Mouse (Mus musculus) urinary bladder, postnatal 36 days (tissue): ENCODE measurements around the gene Nupr1l.
A peak's percentile ranks its signal among the peaks of the same experiment; 100 is the strongest.
"Not testable (repeated sequence)": the region's sequence is repeated elsewhere in the genome, so short reads cannot be mapped to it uniquely, and the experiment has no call there.

ENCODE experiments used
- DNase-seq, 2 experiments: peaks; one replicate each; pipeline ENCODE4 v3.0.0; 2022; ENCODE audit warnings: low spot score in 2 of 2, mixed read lengths in 1 of 2

Nupr1l gene

GRCm38 (mm10) chr5:129915491-129915890, 7.2 kb downstream of the Nupr1l start:
- DNase-seq: not testable (repeated sequence)

- DNase-seq: no peak
Observed at GRCm38 (mm10) chr5:129918065-129918651, 9.8 kb downstream of the Nupr1l start.

GRCm38 (mm10) chr5:129918752-129919151, 10.4 kb downstream of the Nupr1l start:
- DNase-seq: no peak

GRCm38 (mm10) chr5:129919320-129919719, 11.0 kb downstream of the Nupr1l start:
- no peak for DNase-seq

- no peak for DNase-seq
Observed at GRCm38 (mm10) chr5:129921972-129922371, 13.6 kb downstream of the Nupr1l start.

- DNase-seq: no peak
Observed at GRCm38 (mm10) chr5:129924820-129925452, 16.6 kb downstream of the Nupr1l start.

GRCm38 (mm10) chr5:129925933-129926332, 17.6 kb downstream of the Nupr1l start:
- DNase-seq: no peak

- DNase-seq: peak; percentile 6 to 43
Observed at GRCm38 (mm10) chr5:129929924-129930855, 21.9 kb downstream of the Nupr1l start.

GRCm38 (mm10) chr5:129936941-129937340, 28.6 kb downstream of the Nupr1l start:
- no peak for DNase-seq

- DNase-seq: no peak
Observed at GRCm38 (mm10) chr5:129940281-129940680, 31.9 kb downstream of the Nupr1l start.

- no peak for DNase-seq
Observed at GRCm38 (mm10) chr5:129940736-129941494, 32.6 kb downstream of the Nupr1l start.

GRCm38 (mm10) chr5:129941495-129942045, 33.2 kb downstream of the Nupr1l start, which contains the start of gene Vkorc1l1:
Vkorc1l1 (plus strand) TSS chr5:129941970.
- peak; percentile 96 to 99 for DNase-seq

GRCm38 (mm10) chr5:129942073-129942939, 34.0 kb downstream of the Nupr1l start:
- peak in 1 of 2 experiments; percentile 12 for DNase-seq

- DNase-seq: no peak
Observed at GRCm38 (mm10) chr5:129943402-129943801, 35.1 kb downstream of the Nupr1l start.

- no peak for DNase-seq
Observed at GRCm38 (mm10) chr5:129947528-129948033, 39.2 kb downstream of the Nupr1l start.

- no peak for DNase-seq
Observed at GRCm38 (mm10) chr5:129952143-129952542, 43.8 kb downstream of the Nupr1l start.

GRCm38 (mm10) chr5:129954473-129955254, 46.3 kb downstream of the Nupr1l start:
- peak in 1 of 2 experiments; percentile 27 for DNase-seq

- DNase-seq: no peak
Observed at GRCm38 (mm10) chr5:129955792-129956191, 47.5 kb downstream of the Nupr1l start.

- no peak for DNase-seq
Observed at GRCm38 (mm10) chr5:129963224-129963623, 54.9 kb downstream of the Nupr1l start.
